Mouse (Mus musculus): ENCODE data around the gene Spata13. TPM values are rescaled to one million over a fixed set of nuclear protein-coding genes. Genes with fewer than 3 reads are reported as not detected.

Spata13 gene
- total and polyA plus RNA-seq, 3 experiments = 0.09 to 0.71 TPM; not detected in 1

DNA sequence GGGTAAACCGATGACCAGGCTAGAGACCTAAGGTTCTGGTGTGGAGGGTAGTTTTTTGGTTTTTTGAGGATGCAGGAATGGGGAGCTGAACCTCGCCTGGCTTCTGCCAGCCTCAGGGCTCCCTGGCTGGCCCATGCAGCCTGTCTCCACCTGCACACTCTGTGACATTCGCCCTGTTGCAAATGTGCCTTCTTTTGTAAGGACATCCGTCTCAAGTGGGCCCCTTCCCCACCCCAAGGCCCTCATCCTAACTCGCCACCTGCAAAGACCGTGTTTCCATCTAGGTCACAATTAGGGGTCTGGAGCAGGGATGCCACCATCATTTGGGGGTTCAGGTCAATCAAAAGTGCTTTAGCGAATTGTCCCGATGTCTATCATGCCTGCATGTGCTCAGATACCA, 75.9 kb downstream of the Spata13 start:
- no peaks in the 10 kb centered on the region for H3K4me1 ChIP-seq (ENCODE audit: insufficient read depth, low read depth, low read length)

DNA sequence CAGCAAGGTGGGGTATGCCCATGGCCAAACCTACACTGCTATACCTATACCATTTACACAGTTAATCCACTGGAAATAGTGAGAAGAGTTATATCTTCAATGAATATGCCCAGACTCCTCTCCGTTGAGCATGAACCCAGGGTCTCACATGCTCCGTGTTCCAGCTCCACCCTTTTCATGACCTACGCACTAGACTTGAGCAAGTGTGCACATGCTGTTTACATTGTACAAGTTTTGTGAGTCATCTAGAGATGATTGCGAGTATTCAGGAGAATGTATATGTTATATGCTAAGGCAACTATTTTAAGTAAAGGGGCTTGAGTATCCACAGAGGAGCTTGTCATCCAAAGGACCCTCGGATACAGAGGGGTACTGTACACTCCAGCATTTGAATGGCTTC, 77.4 kb downstream of the Spata13 start:
- Histone ChIP-seq H3K4me3 (ENCODE audit: low read depth, low read length) (no peak overlapping the region), H3K36me3 (replicated peaks) (no peaks in the 10 kb centered on the region), H3K9me3 (replicated peaks) (no peaks in the 10 kb centered on the region), H3K4me1 (ENCODE audit: insufficient read depth, low read depth, low read length) (no peaks in the 10 kb centered on the region), H3K27me3 (ENCODE audit: insufficient read depth, low read length) (peaks cover 12% of the 10 kb centered on the region; the same call in 1 of the 2 replicates)
- no peak for TF ChIP-seq TAL1 (conservative IDR thresholded peaks at IDR 0.05; ENCODE audit: low read depth, low read length)
- TF ChIP-seq GATA1 (IDR thresholded peaks at IDR 0.05; ENCODE audit: borderline replicate concordance, low read length) = no peak
- no peak for TF ChIP-seq POLR2AphosphoS5 (IDR thresholded peaks at IDR 0.05; ENCODE audit: insufficient replicate concordance, low read depth, low read length)
- no peak for TF ChIP-seq CTCF (IDR thresholded peaks at IDR 0.05; ENCODE audit: low read depth, low read length)
- DNase-seq (ENCODE audit: low spot score) = no peak
- ATAC-seq (ENCODE audit: extremely low read depth, insufficient number of reproducible peaks, low FRiP score, poor library complexity, severe bottlenecking) = no peak

More for the DNA sequence above, 75.9 kb downstream of the Spata13 start:
- ATAC-seq (ENCODE audit: extremely low read depth, insufficient number of reproducible peaks, low FRiP score, poor library complexity, severe bottlenecking) (no peak), DNase-seq (ENCODE audit: low spot score) (no peak)
- Histone ChIP-seq H3K27me3 (ENCODE audit: insufficient read depth, low read length) (peaks cover 8% of the 10 kb centered on the region; the same call in 1 of the 2 replicates), H3K9me3 (replicated peaks) (no peaks in the 10 kb centered on the region), H3K4me3 (ENCODE audit: low read depth, low read length) (no peak overlapping the region), H3K36me3 (replicated peaks) (no peaks in the 10 kb centered on the region)
- TF ChIP-seq CTCF (IDR thresholded peaks at IDR 0.05; ENCODE audit: low read depth, low read length) (no peak), GATA1 (IDR thresholded peaks at IDR 0.05; ENCODE audit: borderline replicate concordance, low read length) (no peak), TAL1 (conservative IDR thresholded peaks at IDR 0.05; ENCODE audit: low read depth, low read length) (no peak), GATA2 (IDR thresholded peaks at IDR 0.05; ENCODE audit: borderline replicate concordance, low read depth, low read length) (no peak), POLR2AphosphoS5 (IDR thresholded peaks at IDR 0.05; ENCODE audit: insufficient replicate concordance, low read depth, low read length) (no peak)

- no peak for TF ChIP-seq GATA2 (IDR thresholded peaks at IDR 0.05; ENCODE audit: borderline replicate concordance, low read depth, low read length)
- TF ChIP-seq GATA1 (IDR thresholded peaks at IDR 0.05; ENCODE audit: borderline replicate concordance, low read length) = no peak
- TF ChIP-seq CTCF (IDR thresholded peaks at IDR 0.05; ENCODE audit: low read depth, low read length) = no peak
- TF ChIP-seq POLR2AphosphoS5 (IDR thresholded peaks at IDR 0.05; ENCODE audit: insufficient replicate concordance, low read depth, low read length) = no peak
- no peak for TF ChIP-seq TAL1 (conservative IDR thresholded peaks at IDR 0.05; ENCODE audit: low read depth, low read length)
- H3K4me3 ChIP-seq (ENCODE audit: low read depth, low read length) = no peak overlapping the region
Observed at GRCm38 (mm10) chr14:60711590-60712288, 77.9 kb downstream of the Spata13 start.

DNA sequence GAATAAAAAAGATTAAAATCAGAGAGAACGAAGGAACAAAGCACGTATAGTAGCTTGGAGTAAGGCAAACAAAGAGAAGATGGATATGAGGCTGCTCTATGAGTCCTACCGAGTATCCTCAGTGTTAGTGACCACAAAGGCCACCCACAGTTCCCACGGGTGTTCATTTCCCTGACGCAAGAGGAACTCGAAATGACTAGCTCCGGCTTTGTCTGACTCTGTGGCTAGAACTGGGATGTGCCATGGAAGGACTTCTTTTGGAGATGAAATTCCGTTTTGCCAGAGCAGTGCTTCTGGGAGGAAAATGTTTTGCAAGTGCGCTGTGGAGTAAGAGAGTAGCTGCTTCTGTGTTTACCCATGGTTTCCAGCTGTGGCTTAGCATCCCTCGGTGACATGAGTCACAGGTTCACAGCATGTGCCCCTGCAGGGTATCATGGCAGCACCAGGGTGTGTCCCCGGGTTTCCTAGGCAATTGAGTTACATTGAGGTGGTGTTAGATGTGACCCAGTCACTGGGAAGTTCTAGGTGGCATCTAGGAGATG, 78.6 kb downstream of the Spata13 start:
- Histone ChIP-seq H3K4me1 (ENCODE audit: insufficient read depth, low read depth, low read length) (no peaks in the 10 kb centered on the region), H3K9me3 (replicated peaks) (no peaks in the 10 kb centered on the region), H3K27me3 (ENCODE audit: insufficient read depth, low read length) (peaks cover 6% of the 10 kb centered on the region; the same call in 1 of the 2 replicates), H3K36me3 (replicated peaks) (no peaks in the 10 kb centered on the region), H3K4me3 (ENCODE audit: low read depth, low read length) (no peak overlapping the region)
- no peak for TF ChIP-seq CTCF (IDR thresholded peaks at IDR 0.05; ENCODE audit: low read depth, low read length)
- no peak for TF ChIP-seq GATA2 (IDR thresholded peaks at IDR 0.05; ENCODE audit: borderline replicate concordance, low read depth, low read length)
- TF ChIP-seq GATA1 (IDR thresholded peaks at IDR 0.05; ENCODE audit: borderline replicate concordance, low read length) = no peak
- TF ChIP-seq POLR2AphosphoS5 (IDR thresholded peaks at IDR 0.05; ENCODE audit: insufficient replicate concordance, low read depth, low read length) = no peak
- no peak for TF ChIP-seq TAL1 (conservative IDR thresholded peaks at IDR 0.05; ENCODE audit: low read depth, low read length)
- no peak for ATAC-seq (ENCODE audit: extremely low read depth, insufficient number of reproducible peaks, low FRiP score, poor library complexity, severe bottlenecking)
- DNase-seq (ENCODE audit: low spot score) = no peak

More at GRCm38 (mm10) chr14:60711590-60712288, 77.9 kb downstream of the Spata13 start:
- Histone ChIP-seq H3K4me1 (ENCODE audit: insufficient read depth, low read depth, low read length) (no peaks in the 10 kb centered on the region), H3K27me3 (ENCODE audit: insufficient read depth, low read length) (peaks cover 9% of the 10 kb centered on the region; the same call in 1 of the 2 replicates), H3K36me3 (replicated peaks) (no peaks in the 10 kb centered on the region), H3K9me3 (replicated peaks) (no peaks in the 10 kb centered on the region)
- DNase-seq (ENCODE audit: low spot score) (no peak), ATAC-seq (ENCODE audit: extremely low read depth, insufficient number of reproducible peaks, low FRiP score, poor library complexity, severe bottlenecking) (no peak)

DNA sequence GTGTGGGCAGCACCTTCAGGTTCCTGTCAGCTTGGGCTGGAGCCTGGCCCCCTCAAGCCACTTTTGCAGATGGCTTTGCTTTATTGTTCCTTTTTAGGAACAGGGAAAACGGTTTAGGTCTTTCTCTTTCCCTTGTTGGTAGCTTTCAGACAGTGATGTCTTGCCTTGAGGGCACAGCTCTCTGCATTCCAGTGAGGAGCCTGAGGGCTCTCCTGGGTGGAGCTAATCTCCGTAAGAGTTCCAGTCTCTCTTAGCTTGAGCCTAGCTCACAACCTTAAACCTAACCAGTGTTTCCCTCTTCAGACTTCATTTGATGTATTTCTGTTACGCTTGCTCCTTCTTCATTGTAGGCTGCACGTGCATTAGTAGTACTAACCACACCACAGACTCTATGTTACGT, 81.9 kb downstream of the Spata13 start:
- Histone ChIP-seq H3K4me3 (ENCODE audit: low read depth, low read length) (no peak overlapping the region), H3K9me3 (replicated peaks) (no peaks in the 10 kb centered on the region), H3K27me3 (ENCODE audit: insufficient read depth, low read length) (peaks cover 4% of the 10 kb centered on the region; the same call in 1 of the 2 replicates), H3K36me3 (replicated peaks) (no peaks in the 10 kb centered on the region), H3K4me1 (ENCODE audit: insufficient read depth, low read depth, low read length) (no peaks in the 10 kb centered on the region)
- ATAC-seq (ENCODE audit: extremely low read depth, insufficient number of reproducible peaks, low FRiP score, poor library complexity, severe bottlenecking) = no peak
- DNase-seq (ENCODE audit: low spot score) = no peak
- TF ChIP-seq TAL1 (conservative IDR thresholded peaks at IDR 0.05; ENCODE audit: low read depth, low read length) = no peak
- no peak for TF ChIP-seq POLR2AphosphoS5 (IDR thresholded peaks at IDR 0.05; ENCODE audit: insufficient replicate concordance, low read depth, low read length)

DNA sequence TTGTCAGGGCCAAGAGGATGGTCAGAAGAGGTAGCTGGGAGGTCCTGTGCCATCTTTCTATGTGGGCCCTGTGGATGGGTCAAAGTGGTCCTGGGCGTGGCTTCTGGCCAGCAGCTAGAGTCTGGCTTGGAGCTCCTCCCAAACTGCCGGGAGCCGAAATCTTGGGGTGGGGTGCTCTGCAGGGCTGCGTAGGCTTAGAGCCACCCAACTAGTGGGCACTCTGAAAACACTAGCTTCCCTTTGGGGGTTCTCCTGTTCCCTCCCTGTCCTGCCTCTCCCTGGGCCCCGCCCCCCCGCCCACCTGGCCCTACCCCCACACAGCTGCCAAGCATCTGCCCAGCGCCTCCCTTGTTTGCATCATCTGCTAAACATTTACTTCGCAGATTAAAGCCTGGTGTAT, 87.5 kb downstream of the Spata13 start:
- ATAC-seq (ENCODE audit: extremely low read depth, insufficient number of reproducible peaks, low FRiP score, poor library complexity, severe bottlenecking) = no peak
- DNase-seq (ENCODE audit: low spot score) = no peak
- Histone ChIP-seq H3K9me3 (replicated peaks) (no peaks in the 10 kb centered on the region), H3K4me3 (ENCODE audit: low read depth, low read length) (no peak overlapping the region), H3K27me3 (ENCODE audit: insufficient read depth, low read length) (no peaks in the 10 kb centered on the region; the same call in 1 of the 2 replicates), H3K36me3 (replicated peaks) (no peaks in the 10 kb centered on the region), H3K4me1 (ENCODE audit: insufficient read depth, low read depth, low read length) (no peaks in the 10 kb centered on the region)
- no peak for TF ChIP-seq TAL1 (conservative IDR thresholded peaks at IDR 0.05; ENCODE audit: low read depth, low read length)
- TF ChIP-seq CTCF (IDR thresholded peaks at IDR 0.05; ENCODE audit: low read depth, low read length) = no peak
- no peak for TF ChIP-seq POLR2AphosphoS5 (IDR thresholded peaks at IDR 0.05; ENCODE audit: insufficient replicate concordance, low read depth, low read length)
- no peak for TF ChIP-seq GATA1 (IDR thresholded peaks at IDR 0.05; ENCODE audit: borderline replicate concordance, low read length)
- TF ChIP-seq GATA2 (IDR thresholded peaks at IDR 0.05; ENCODE audit: borderline replicate concordance, low read depth, low read length) = no peak
